Mouse (Mus musculus): Measurements from ENCODE around the gene Lctl.

Gene Lctl

GRCm38 (mm10) chr9:64116876-64117275 is at the start of gene Lctl:
Gene Lctl (plus strand): TSS chr9:64117147.
- DNase-seq = no peak

- DNase-seq = no peak
These were observed 49.2 kb upstream of the Lctl start for GRCm38 (mm10) chr9:64067787-64068186.

- DNase-seq = no peak
These were observed 48.4 kb upstream of the Lctl start for GRCm38 (mm10) chr9:64068571-64068970.

GRCm38 (mm10) chr9:64069131-64069530 is 47.8 kb upstream of the Lctl start:
- DNase-seq = no peak

GRCm38 (mm10) chr9:64070674-64071073 is 46.3 kb upstream of the Lctl start:
- no peak for DNase-seq

GRCm38 (mm10) chr9:64074831-64075230 is 42.1 kb upstream of the Lctl start:
- no peak for DNase-seq

- no peak for DNase-seq
These were observed 40.5 kb upstream of the Lctl start for GRCm38 (mm10) chr9:64076412-64076811.

GRCm38 (mm10) chr9:64078386-64078792 is 38.6 kb upstream of the Lctl start:
- no peak for DNase-seq

- DNase-seq = no peak
These were observed 37.0 kb upstream of the Lctl start for GRCm38 (mm10) chr9:64079922-64080321.

- DNase-seq = no peak
These were observed 32.7 kb upstream of the Lctl start for GRCm38 (mm10) chr9:64084231-64084630.

GRCm38 (mm10) chr9:64084661-64085399 is 32.1 kb upstream of the Lctl start:
- no peak for DNase-seq

- no peak for DNase-seq
These were observed 31.0 kb upstream of the Lctl start for GRCm38 (mm10) chr9:64085976-64086375.

- no peak for DNase-seq
These were observed 30.4 kb upstream of the Lctl start for GRCm38 (mm10) chr9:64086543-64086942.

- DNase-seq = peak in 1 of 2 experiments; percentile 20
These were observed 29.3 kb upstream of the Lctl start for GRCm38 (mm10) chr9:64087461-64088235.

- no peak for DNase-seq
These were observed 28.6 kb upstream of the Lctl start for GRCm38 (mm10) chr9:64088346-64088745.

GRCm38 (mm10) chr9:64089004-64089403 is 27.9 kb upstream of the Lctl start:
- DNase-seq = no peak

- DNase-seq = no peak
These were observed 22.9 kb upstream of the Lctl start for GRCm38 (mm10) chr9:64094083-64094482.

- DNase-seq = no peak
These were observed 18.7 kb upstream of the Lctl start for GRCm38 (mm10) chr9:64098282-64098681.

GRCm38 (mm10) chr9:64100442-64100841 is 16.5 kb upstream of the Lctl start:
- peak; percentile 42 to 50 for DNase-seq

- no peak for DNase-seq
These were observed 11.6 kb upstream of the Lctl start for GRCm38 (mm10) chr9:64105301-64105700.

- DNase-seq = no peak
These were observed 6.4 kb upstream of the Lctl start for GRCm38 (mm10) chr9:64110502-64110901.

GRCm38 (mm10) chr9:64114646-64115045 is 2.3 kb upstream of the Lctl start:
- DNase-seq = no peak

GRCm38 (mm10) chr9:64115756-64116155 is 1.2 kb upstream of the Lctl start:
- no peak for DNase-seq

- DNase-seq = no peak
These were observed 3.0 kb downstream of the Lctl start for GRCm38 (mm10) chr9:64119898-64120297.
